Mouse (Mus musculus): Measurements from ENCODE around the gene Sgcd. TPM values are rescaled to one million over a fixed set of nuclear protein-coding genes. Genes with fewer than 3 reads are reported as not detected.

The Sgcd gene
- total and polyA plus RNA-seq, 2 experiments from 2014 or later = 5.8 to 24.4 TPM

DNA sequence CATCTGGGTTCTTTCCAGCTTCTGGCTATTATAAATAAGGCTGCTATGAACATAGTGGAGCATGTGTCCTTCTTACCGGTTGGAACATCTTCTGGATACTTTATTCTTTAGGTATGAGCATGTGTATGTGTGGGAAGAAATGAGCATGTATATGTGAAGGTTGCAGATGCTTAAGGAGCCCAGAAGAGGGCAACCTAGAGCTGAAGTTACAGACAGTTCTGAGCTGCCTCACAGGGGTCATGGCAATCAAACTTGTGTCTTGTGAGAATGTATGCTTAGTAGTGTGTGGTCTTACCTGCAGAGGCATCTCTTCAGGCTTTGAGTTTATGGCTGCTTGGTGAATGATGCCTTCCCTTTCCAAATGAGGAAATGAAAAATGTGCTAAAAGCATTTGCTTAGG, 1084.5 kb downstream of the Sgcd start:
- DNase-seq (ENCODE audit: low spot score) = no peak
- no peak overlapping the region for H3K9ac ChIP-seq (replicated peaks; ENCODE audit: low read depth, low read length)
- no peak for ATAC-seq (ENCODE audit: insufficient read depth, low read depth)
- no peaks in the 10 kb centered on the region for H3K4me1 ChIP-seq (ENCODE audit: control insufficient read depth, insufficient read depth)
- H3K9me3 ChIP-seq (replicated peaks; ENCODE audit: control insufficient read depth, low read length) = no peaks in the 10 kb centered on the region
- 96% methylated on average over 1 of the region's 1 CpGs for WGBS
- TF ChIP-seq EP300 (IDR thresholded peaks at IDR 0.05; ENCODE audit: low read depth) (no peak), CTCF (IDR thresholded peaks at IDR 0.05; ENCODE audit: low read depth) (no peak)
- H3K27ac ChIP-seq (ENCODE audit: low read depth) = no peak overlapping the region
- no peak overlapping the region for H3K4me3 ChIP-seq (ENCODE audit: low read depth, low read length)
- H3K4me2 ChIP-seq (ENCODE audit: low read depth, low read length) = no peak overlapping the region
- H3K27me3 ChIP-seq (ENCODE audit: control insufficient read depth, insufficient read depth, low read length) = no peaks in the 10 kb centered on the region
- no peaks in the 10 kb centered on the region for H3K36me3 ChIP-seq (replicated peaks; ENCODE audit: control insufficient read depth, insufficient read depth, low read length)

DNA sequence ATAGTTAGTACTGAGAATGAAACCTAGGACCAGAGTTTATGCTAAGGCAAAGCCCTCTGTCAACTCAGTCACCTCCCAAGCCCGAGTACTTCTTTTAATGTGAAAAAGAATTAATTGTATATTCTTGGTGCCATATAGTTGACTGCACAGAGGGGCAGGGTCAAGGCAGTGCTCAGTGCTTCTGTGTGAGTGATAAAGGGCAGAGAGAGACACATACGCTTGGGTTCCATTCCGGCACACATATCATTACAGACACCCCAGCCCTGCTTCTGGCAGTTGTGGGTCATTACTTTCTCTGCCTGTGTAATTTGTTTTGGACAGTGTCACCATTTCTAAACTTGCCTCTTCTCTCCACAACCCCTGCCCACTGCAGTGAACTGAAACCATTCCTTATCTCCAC, 1099.7 kb downstream of the Sgcd start:
- Histone ChIP-seq H3K9ac (replicated peaks; ENCODE audit: low read depth, low read length) (no peak overlapping the region), H3K36me3 (replicated peaks; ENCODE audit: control insufficient read depth, insufficient read depth, low read length) (no peaks in the 10 kb centered on the region), H3K9me3 (replicated peaks; ENCODE audit: control insufficient read depth, low read length) (no peaks in the 10 kb centered on the region), H3K27me3 (ENCODE audit: control insufficient read depth, insufficient read depth, low read length) (no peaks in the 10 kb centered on the region), H3K4me3 (ENCODE audit: low read depth, low read length) (no peak overlapping the region), H3K4me2 (ENCODE audit: low read depth, low read length) (no peak overlapping the region), H3K27ac (ENCODE audit: low read depth) (no peak overlapping the region), H3K4me1 (ENCODE audit: control insufficient read depth, insufficient read depth) (no peaks in the 10 kb centered on the region)
- DNase-seq (ENCODE audit: low spot score) (no peak), ATAC-seq (ENCODE audit: insufficient read depth, low read depth) (no peak)
- TF ChIP-seq CTCF (IDR thresholded peaks at IDR 0.05; ENCODE audit: low read depth) (no peak), EP300 (IDR thresholded peaks at IDR 0.05; ENCODE audit: low read depth) (no peak)
- WGBS = 73% methylated on average over 3 of the region's 3 CpGs

DNA sequence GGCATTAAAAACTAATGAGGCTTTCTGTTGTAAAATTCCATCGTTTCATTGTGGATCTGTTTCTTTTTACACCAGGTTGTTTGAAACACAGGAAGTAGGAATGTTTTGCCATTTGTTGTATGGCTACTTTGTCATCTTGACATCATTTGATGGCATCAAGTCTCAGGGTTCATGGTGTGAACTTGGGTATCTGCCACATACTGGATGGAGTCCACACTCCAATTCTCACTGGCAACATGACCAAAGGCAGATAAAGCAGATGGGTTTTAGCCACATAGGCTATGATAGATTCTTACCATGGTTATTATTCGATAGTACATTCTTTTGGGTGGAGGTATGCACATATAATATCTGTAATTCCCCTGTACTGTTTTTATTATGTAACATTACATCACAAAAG, 1106.3 kb downstream of the Sgcd start:
- Histone ChIP-seq H3K4me2 (ENCODE audit: low read depth, low read length) (no peak overlapping the region), H3K9ac (replicated peaks; ENCODE audit: low read depth, low read length) (no peak overlapping the region), H3K9me3 (replicated peaks; ENCODE audit: control insufficient read depth, low read length) (no peaks in the 10 kb centered on the region), H3K4me1 (ENCODE audit: control insufficient read depth, insufficient read depth) (no peaks in the 10 kb centered on the region), H3K36me3 (replicated peaks; ENCODE audit: control insufficient read depth, insufficient read depth, low read length) (no peaks in the 10 kb centered on the region), H3K27me3 (ENCODE audit: control insufficient read depth, insufficient read depth, low read length) (no peaks in the 10 kb centered on the region), H3K27ac (ENCODE audit: low read depth) (no peak overlapping the region), H3K4me3 (ENCODE audit: low read depth, low read length) (no peak overlapping the region)
- TF ChIP-seq CTCF (IDR thresholded peaks at IDR 0.05; ENCODE audit: low read depth) (no peak), EP300 (IDR thresholded peaks at IDR 0.05; ENCODE audit: low read depth) (no peak)
- DNase-seq (ENCODE audit: low spot score) (no peak), ATAC-seq (ENCODE audit: insufficient read depth, low read depth) (no peak)
- 71% methylated on average over 2 of the region's 2 CpGs for WGBS

DNA sequence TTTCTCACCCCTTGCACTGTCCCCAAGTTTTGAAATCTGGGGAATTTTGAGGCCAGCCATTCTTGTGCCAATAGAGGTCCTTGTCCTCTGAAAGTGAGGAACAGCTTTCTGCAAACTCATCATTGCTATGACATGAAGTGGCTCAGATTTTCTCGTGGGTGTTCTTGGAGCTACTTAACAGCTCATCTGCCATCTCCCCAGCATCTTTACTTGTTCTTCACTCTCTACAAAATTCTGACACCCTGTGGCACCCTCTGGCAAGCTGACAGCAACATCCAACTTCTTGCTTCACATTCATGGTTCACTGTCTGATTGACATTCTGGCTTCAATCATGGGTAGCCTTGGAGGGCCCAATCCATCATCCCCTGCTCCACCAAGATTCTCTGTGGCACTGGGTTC, 1113.0 kb downstream of the Sgcd start:
- Histone ChIP-seq H3K4me3 (ENCODE audit: low read depth, low read length) (no peak overlapping the region), H3K27me3 (ENCODE audit: control insufficient read depth, insufficient read depth, low read length) (no peaks in the 10 kb centered on the region), H3K4me2 (ENCODE audit: low read depth, low read length) (no peak overlapping the region), H3K9ac (replicated peaks; ENCODE audit: low read depth, low read length) (no peak overlapping the region), H3K27ac (ENCODE audit: low read depth) (no peak overlapping the region), H3K36me3 (replicated peaks; ENCODE audit: control insufficient read depth, insufficient read depth, low read length) (no peaks in the 10 kb centered on the region), H3K9me3 (replicated peaks; ENCODE audit: control insufficient read depth, low read length) (no peaks in the 10 kb centered on the region), H3K4me1 (ENCODE audit: control insufficient read depth, insufficient read depth) (no peaks in the 10 kb centered on the region)
- DNase-seq (ENCODE audit: low spot score) (no peak), ATAC-seq (ENCODE audit: insufficient read depth, low read depth) (no peak)
- WGBS = 56% methylated on average over 1 of the region's 1 CpGs
- TF ChIP-seq CTCF (IDR thresholded peaks at IDR 0.05; ENCODE audit: low read depth) (no peak), EP300 (IDR thresholded peaks at IDR 0.05; ENCODE audit: low read depth) (no peak)

DNA sequence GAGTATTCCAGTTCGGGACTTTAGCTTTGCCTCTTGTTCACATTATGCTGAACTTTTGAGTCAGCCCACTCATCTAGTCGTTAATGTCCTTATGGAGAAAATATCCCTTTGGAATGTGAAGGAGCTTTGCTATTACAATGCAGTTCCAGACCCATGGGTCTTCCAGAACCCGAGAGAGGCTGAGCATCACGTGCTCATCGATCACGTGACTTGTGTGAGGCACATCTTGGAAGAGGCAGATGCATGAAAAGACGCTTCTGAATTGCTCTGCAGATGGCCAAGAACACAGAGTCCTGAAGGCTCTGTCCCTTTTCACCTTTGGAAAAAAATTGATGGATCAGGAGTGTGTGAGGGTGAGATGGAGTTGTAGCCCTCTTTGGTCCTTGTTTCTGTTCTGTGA, 1120.2 kb downstream of the Sgcd start:
- Histone ChIP-seq H3K27ac (ENCODE audit: low read depth) (no peak overlapping the region), H3K36me3 (replicated peaks; ENCODE audit: control insufficient read depth, insufficient read depth, low read length) (no peaks in the 10 kb centered on the region), H3K4me3 (ENCODE audit: low read depth, low read length) (no peak overlapping the region), H3K9ac (replicated peaks; ENCODE audit: low read depth, low read length) (no peak overlapping the region), H3K27me3 (ENCODE audit: control insufficient read depth, insufficient read depth, low read length) (no peaks in the 10 kb centered on the region), H3K4me1 (ENCODE audit: control insufficient read depth, insufficient read depth) (no peaks in the 10 kb centered on the region), H3K9me3 (replicated peaks; ENCODE audit: control insufficient read depth, low read length) (no peaks in the 10 kb centered on the region), H3K4me2 (ENCODE audit: low read depth, low read length) (no peak overlapping the region)
- DNase-seq (ENCODE audit: low spot score) = no peak
- TF ChIP-seq CTCF (IDR thresholded peaks at IDR 0.05; ENCODE audit: low read depth) (no peak), EP300 (IDR thresholded peaks at IDR 0.05; ENCODE audit: low read depth) (no peak)
- ATAC-seq (ENCODE audit: insufficient read depth, low read depth) = no peak
- WGBS = 68% methylated on average over 7 of the region's 7 CpGs

DNA sequence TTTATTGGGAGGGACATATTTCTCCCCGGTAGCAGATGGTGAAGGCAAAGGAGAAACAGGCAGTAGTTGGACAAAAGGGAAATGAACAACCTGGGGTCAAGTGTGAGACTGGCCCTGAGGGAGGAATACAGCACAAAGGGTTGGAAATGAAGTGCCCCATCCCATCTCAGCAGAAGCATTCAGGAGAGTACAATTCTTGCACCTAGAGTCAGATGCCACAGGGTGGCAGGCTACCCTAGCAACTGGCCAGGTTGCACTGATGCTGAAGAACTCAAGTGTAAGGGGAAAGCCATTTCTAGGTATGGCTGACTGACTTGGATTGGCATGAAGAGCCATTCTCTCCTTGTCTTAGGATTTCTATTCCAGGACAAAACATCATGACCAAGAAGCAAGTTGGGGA, 1124.0 kb downstream of the Sgcd start:
- Histone ChIP-seq H3K36me3 (replicated peaks; ENCODE audit: control insufficient read depth, insufficient read depth, low read length) (no peaks in the 10 kb centered on the region), H3K4me3 (ENCODE audit: low read depth, low read length) (no peak overlapping the region), H3K4me2 (ENCODE audit: low read depth, low read length) (no peak overlapping the region), H3K27ac (ENCODE audit: low read depth) (no peak overlapping the region), H3K4me1 (ENCODE audit: control insufficient read depth, insufficient read depth) (no peaks in the 10 kb centered on the region), H3K27me3 (ENCODE audit: control insufficient read depth, insufficient read depth, low read length) (no peaks in the 10 kb centered on the region), H3K9me3 (replicated peaks; ENCODE audit: control insufficient read depth, low read length) (no peaks in the 10 kb centered on the region), H3K9ac (replicated peaks; ENCODE audit: low read depth, low read length) (no peak overlapping the region)
- DNase-seq (ENCODE audit: low spot score) = no peak
- peak; percentile 69 for TF ChIP-seq CTCF (IDR thresholded peaks at IDR 0.05; ENCODE audit: low read depth)
- TF ChIP-seq EP300 (IDR thresholded peaks at IDR 0.05; ENCODE audit: low read depth) = no peak
- 76% methylated on average over 1 of the region's 1 CpGs for WGBS
- ATAC-seq (ENCODE audit: insufficient read depth, low read depth) = no peak

Measured in heart, postnatal 0 days (tissue).